Mouse (Mus musculus): ENCODE measurements around the gene Pacsin1. TPM values are rescaled to one million over a fixed set of nuclear protein-coding genes. Genes with fewer than 3 reads are reported as not detected.

Gene Pacsin1
- 1.8 TPM in 1 of 3 replicates, not detected in the others for total RNA-seq (2017)

- no peak for ATAC-seq (replicated peaks; ENCODE audit: insufficient number of reproducible peaks, low FRiP score, low TSS enrichment, poor library complexity, severe bottlenecking)
Observed at GRCm38 (mm10) chr17:27655089-27656010, at the start of gene Pacsin1. Gene Pacsin1 (plus strand): TSS chr17:27655509.

DNA sequence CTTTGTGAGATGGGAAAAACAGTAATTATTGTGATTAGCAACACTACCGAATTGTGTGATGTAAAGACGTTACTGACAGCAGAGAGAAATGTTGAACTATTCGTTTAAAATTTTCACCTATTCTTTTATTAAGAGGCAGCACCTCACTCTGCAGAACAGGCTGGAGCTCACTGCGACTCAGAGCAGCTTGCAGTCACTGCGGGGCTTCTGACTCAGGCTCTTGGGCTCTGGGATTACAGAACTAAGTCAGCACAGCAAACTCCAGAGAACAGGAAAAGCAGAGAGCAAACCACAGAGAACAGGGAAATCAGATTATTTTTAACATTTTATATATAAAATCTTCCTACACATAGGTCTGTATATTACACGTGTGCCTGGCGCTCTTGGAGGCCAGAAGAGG is 45.7 kb upstream of the Pacsin1 start:
- ATAC-seq (replicated peaks; ENCODE audit: insufficient number of reproducible peaks, low FRiP score, low TSS enrichment, poor library complexity, severe bottlenecking): no peak

- ATAC-seq (replicated peaks; ENCODE audit: insufficient number of reproducible peaks, low FRiP score, low TSS enrichment, poor library complexity, severe bottlenecking): no peak
Observed at GRCm38 (mm10) chr17:27610679-27611518, 44.4 kb upstream of the Pacsin1 start.

GRCm38 (mm10) chr17:27611519-27611884 is 43.8 kb upstream of the Pacsin1 start:
- ATAC-seq (replicated peaks; ENCODE audit: insufficient number of reproducible peaks, low FRiP score, low TSS enrichment, poor library complexity, severe bottlenecking): no peak

GRCm38 (mm10) chr17:27611994-27612393 is 43.3 kb upstream of the Pacsin1 start:
- peak; percentile 64 for ATAC-seq (replicated peaks; ENCODE audit: insufficient number of reproducible peaks, low FRiP score, low TSS enrichment, poor library complexity, severe bottlenecking)

DNA sequence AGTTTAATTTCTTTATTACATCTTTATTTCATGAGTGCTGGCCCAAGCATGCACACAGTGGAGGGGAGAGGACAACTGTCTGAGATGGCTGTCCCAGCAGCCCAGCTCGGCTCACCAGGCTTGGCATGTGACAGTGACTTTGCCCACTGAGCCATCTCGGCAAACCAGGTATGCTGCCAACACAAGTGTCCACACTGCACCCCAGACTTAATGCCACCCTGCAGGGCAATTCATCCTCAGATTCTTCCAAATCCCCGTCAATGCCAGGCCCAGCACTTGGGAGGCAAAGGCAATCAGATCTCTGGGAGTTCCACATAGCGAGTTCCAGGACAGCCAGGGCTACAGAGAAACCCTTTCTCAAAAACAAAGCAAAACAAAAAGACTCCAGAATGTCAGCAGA is 42.3 kb upstream of the Pacsin1 start:
- no peak for ATAC-seq (replicated peaks; ENCODE audit: insufficient number of reproducible peaks, low FRiP score, low TSS enrichment, poor library complexity, severe bottlenecking)

DNA sequence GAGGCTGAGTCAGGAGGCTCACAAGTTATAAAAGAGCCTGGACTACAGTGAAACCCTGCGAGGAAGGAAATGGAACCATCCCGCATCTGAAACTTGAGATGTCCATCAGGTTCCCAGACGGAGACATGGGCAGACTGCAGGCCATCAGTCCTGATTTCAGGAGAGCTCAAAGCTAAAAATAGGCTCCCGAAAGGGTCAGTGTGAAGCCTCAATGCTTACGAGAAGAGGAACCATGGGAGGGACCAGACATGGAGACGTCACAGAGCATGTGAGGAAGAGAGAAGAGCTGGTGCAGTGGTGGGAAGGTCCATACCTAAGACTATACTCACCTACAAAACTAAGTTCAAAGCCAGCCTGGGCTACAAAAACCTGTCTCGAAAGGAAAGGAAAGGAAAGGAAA is 39.9 kb upstream of the Pacsin1 start:
- 0 out of 2 replicates have a peak, but pooled peaks have one; percentile 54 for ATAC-seq (replicated peaks; ENCODE audit: insufficient number of reproducible peaks, low FRiP score, low TSS enrichment, poor library complexity, severe bottlenecking)

GRCm38 (mm10) chr17:27621161-27621560 is 34.1 kb upstream of the Pacsin1 start:
- no peak for ATAC-seq (replicated peaks; ENCODE audit: insufficient number of reproducible peaks, low FRiP score, low TSS enrichment, poor library complexity, severe bottlenecking)

- ATAC-seq (replicated peaks; ENCODE audit: insufficient number of reproducible peaks, low FRiP score, low TSS enrichment, poor library complexity, severe bottlenecking): no peak
Observed at GRCm38 (mm10) chr17:27621705-27622531, 33.4 kb upstream of the Pacsin1 start.

DNA sequence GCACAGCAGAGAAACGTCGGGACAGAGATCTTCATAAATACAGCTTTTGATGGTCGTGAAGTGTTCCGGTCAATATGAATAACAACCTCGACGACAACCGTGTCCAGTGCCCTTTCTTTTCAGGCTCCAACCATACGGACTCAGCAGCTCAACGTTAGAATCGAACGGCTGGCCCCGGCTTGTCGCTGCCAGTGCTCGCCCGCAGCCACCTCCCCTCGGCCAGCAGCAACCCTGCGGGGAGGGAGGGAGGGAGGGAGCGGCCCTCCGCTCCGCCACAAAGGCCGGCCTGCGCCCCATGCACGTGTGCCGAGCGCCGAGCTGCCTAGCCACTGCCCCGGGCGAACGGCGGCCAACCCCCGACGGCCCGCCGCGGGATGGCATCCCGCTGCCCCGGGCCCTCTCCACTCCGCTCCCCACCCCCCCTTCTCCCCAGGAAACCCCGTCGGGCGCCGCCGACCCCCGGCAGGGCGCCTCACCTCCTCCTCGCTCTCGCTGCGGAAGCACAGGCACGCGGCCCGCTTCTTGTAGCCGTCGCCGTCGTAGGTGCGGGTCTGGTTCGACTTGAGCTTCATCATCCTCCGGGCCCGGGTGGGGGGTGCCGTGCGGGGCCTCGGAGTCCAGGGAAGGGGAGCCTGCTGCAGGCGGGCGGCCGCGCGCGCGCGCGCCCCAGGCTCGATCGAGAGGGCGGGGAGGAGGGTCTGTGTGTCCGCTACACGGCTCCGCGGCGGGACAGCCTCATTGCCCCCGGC is 32.5 kb upstream of the Pacsin1 start:
- 0 out of 2 replicates have a peak, but pooled peaks have one; percentile 16 for ATAC-seq (replicated peaks; ENCODE audit: insufficient number of reproducible peaks, low FRiP score, low TSS enrichment, poor library complexity, severe bottlenecking)

DNA sequence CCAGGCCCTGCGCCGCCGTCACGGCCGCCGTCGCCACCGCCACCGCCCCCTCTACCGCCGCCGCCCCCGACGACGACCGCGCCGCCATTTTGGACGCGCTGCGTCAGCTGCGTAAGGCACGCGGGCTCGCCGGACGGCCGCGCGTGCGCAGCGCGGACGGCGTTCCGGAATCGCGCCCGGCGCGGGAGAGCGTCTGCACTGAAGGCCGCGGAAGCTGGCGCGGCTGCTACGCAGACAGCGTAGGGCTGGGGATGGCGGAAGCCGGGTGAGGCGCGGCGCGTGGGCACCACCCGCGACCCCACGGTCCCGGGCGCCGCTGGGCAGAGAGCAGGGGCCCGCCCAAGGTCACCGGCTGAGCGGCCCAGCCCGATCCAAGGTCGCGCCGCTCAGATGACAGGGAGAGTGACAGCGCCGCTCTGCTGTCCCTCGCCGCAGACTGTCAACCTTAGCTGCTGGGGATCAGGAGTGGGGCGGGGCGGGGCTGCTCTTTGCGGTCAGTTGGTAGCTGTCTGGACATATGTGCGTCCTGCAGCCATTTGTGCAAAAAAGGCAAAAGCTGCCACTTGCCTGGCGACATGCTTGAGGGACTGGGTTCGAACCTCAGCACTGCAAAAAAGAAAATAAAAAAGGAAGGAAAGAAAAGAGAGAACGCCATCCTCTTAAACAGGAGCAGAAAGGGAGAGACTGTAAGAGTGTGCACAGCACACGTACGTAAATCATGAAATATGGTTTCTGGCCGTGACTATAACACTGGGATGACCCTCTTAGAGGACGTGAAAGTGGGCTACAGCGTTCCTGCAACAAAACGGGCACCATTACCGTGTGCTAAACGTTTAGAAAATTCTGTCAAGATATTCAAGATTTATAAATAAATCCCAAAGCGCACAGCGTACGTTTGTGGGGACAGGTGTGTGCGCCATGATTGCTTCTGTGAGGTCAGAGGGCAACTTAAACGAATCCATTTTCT is 31.7 kb upstream of the Pacsin1 start, which contains the start of gene Nudt3:
TSS of gene Nudt3 (minus strand) at position 136 of the 967 bp plus-strand sequence.
- ATAC-seq (replicated peaks; ENCODE audit: insufficient number of reproducible peaks, low FRiP score, low TSS enrichment, poor library complexity, severe bottlenecking): peak; percentile 77

DNA sequence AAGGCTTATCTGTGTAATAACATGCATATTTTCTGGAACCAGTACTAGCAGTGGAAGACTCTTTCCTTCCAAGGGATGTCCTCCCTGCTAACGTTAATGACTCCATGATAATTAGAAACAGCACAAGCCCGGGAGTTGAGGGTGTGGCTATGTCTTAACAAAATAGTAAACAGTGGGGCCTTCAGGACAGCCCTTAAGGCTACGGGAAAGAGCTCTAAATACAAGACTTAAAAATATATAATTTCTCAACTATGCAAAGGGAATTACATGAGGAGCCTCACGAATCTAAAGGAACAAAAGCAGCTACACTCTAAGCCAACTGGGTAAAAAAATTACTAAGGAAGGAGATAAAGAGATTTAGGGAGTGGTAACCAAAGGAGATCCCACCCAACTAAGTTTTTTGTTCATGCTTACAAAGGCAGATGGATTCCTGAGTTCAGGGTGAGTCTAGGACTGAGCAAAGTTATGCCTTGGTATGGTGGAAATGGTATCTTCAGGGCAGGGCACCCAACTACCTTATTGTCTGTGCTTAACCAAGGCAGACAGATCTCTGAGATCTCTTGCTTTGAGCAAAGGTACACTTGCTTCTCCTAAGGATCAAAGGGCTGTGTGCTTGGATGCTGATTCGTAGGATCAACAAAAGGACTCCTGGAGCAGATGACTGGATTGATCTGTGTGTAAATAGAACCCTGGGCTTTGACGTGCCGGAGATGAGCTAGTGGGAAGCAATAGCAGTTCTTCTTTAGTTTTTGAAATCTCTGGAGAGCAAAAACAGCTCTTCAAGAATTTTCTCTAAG is 29.7 kb upstream of the Pacsin1 start:
- no peak for ATAC-seq (replicated peaks; ENCODE audit: insufficient number of reproducible peaks, low FRiP score, low TSS enrichment, poor library complexity, severe bottlenecking)

DNA sequence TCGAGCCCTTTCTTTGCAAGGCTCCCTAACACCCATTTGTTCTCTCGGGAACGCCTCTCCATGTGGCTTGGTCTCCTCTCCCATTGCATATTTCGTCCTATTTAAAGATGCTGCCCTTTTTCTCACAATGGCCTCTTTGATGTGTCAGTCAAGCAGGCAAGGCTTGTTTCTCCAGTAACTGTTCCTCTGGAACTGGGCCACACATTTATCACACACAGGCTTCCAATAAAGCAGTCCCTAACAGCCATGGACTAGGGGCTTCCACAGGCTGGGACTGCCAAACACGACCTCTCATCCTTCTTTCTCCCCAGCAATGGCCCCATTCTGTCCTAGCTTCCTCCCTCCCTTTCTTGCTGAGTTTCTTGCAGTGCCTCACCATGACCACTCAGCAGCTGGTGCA is 28.6 kb upstream of the Pacsin1 start:
- no peak for ATAC-seq (replicated peaks; ENCODE audit: insufficient number of reproducible peaks, low FRiP score, low TSS enrichment, poor library complexity, severe bottlenecking)

DNA sequence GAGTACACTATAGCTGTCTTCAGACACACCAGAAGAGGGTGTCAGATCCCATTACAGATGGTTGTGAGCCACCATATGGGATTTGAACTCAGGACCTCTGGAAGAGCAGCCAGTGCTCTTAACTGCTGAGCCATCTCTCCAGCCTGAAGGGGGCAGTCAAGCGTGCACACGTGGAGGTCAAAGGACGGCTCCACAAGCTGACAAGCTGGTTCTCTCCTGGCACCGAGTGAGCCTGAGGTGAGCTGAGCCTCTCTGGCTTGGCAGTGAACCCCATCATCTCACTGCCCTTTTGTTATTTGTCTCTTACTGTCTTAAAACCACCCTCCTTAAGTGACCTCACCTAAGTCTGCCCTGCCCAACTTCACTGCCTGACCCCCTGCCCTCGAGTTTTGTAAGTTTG is 27.9 kb upstream of the Pacsin1 start:
- no peak for ATAC-seq (replicated peaks; ENCODE audit: insufficient number of reproducible peaks, low FRiP score, low TSS enrichment, poor library complexity, severe bottlenecking)

DNA sequence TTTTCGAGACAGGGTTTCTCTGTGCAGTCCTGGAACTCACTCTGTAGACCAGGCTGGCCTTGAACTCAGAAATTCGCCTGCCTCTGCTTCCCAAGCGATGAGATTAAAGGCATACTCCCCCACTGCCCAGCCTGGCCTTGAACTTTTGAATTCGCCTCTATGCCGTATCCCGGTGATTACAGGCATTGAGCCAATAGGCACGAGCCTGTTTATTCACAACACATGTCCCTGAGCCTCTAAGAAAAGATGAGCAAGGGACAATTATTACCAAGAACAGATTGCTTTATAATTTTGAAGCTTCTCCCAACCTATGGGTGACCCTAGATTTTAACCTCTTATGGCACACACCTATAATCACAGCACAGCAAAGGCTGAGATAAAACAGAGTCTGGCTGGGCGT is 26.9 kb upstream of the Pacsin1 start:
- ATAC-seq (replicated peaks; ENCODE audit: insufficient number of reproducible peaks, low FRiP score, low TSS enrichment, poor library complexity, severe bottlenecking): no peak
